Mouse (Mus musculus) ovary, adult 18-20 months (tissue): ENCODE data around the gene Nkapl.

ENCODE experiments used
- DNase-seq: peaks from one replicate; pipeline ENCODE4 v3.0.0; 2022; ENCODE audit warnings: low spot score, mixed read lengths

Gene Nkapl

GRCm38 (mm10) chr13:21427631-21428030, 40.7 kb downstream of the Nkapl start:
- no peak for DNase-seq

GRCm38 (mm10) chr13:21423301-21423700, 45.0 kb downstream of the Nkapl start:
- peak; percentile 26 for DNase-seq

- no peak for DNase-seq
These were observed 49.4 kb downstream of the Nkapl start for GRCm38 (mm10) chr13:21418865-21419264.

DNA sequence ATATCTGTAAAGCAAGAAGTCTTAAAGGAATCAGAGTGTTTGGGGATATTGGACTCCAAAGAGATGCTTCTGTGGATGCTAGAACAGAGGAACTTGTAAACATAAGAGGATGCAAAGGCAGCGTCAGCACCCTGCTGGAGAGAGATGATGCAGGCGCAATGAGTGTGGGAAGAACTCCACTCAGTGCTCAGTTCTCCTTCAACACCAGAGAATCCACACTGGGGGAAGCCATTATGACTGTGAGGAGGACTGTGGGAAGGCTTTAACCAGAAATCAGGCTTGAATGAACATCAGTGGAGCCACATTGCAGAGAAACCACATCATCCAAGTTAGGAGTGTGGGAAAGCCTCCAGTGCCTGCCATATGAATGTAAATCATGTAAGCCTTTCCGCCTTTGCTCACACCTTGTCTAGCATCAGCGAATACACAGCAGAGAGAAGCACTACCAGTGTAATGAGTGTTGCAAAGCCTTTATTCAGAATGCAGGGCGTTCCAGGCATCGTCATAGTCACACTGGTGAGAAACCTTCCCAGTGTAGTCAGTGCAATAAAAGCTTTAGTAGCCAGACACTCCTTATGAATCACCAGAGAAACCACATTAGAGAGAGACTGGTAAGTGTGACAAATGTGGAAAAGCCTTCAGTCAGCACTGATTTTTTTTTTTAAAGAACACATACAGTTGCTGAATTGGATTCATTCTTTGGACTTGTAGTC, 50.9 kb downstream of the Nkapl start:
- DNase-seq, result no peak
